Mouse (Mus musculus) forebrain, embryonic 16.5 days (tissue): ENCODE data around the gene Kif20b. TPM values are rescaled to one million over a fixed set of nuclear protein-coding genes. Genes with fewer than 3 reads are reported as not detected.

Source experiments
- ATAC-seq: fragments of 200-750 bp; cut with Nextera tagmentation; 2 replicates; pipeline ENCODE4 v1.8.0; 2017; ENCODE audit warnings: mild to moderate bottlenecking, moderate library complexity
- H3K27ac ChIP-seq: fragments of 300-500 bp; sonication (generic); 2 replicates; pipeline ENCODE4 v1.5.1; 2014; ENCODE audit warnings: low read length, control low read depth
- H3K27me3 ChIP-seq: fragments of 300-500 bp; sonication (generic); replicated peaks from 2 replicates; pipeline ENCODE4 v1.6.1; 2014; ENCODE audit warnings: low read length; ENCODE audit not compliant: control insufficient read depth, insufficient read depth
- H3K36me3 ChIP-seq: fragments of 300-500 bp; sonication (generic); 2 replicates; pipeline ENCODE4 v1.6.1; 2014; ENCODE audit not compliant: control insufficient read depth, insufficient read depth
- H3K4me1 ChIP-seq: fragments of 300-500 bp; sonication (generic); replicated peaks from 2 replicates; pipeline ENCODE4 v1.6.1; 2014; ENCODE audit warnings: low read length; ENCODE audit not compliant: control insufficient read depth, insufficient read depth
- H3K4me2 ChIP-seq: fragments of 300-500 bp; sonication (generic); 2 replicates; pipeline ENCODE4 v1.6.1; 2014; ENCODE audit warnings: mild to moderate bottlenecking, low read length, control low read depth
- H3K4me3 ChIP-seq: fragments of 300-500 bp; sonication (generic); replicated peaks from 2 replicates; pipeline ENCODE4 v1.5.1; 2014; ENCODE audit warnings: mild to moderate bottlenecking, low read length, control low read depth
- H3K9ac ChIP-seq: fragments of 300-500 bp; sonication (generic); replicated peaks from 2 replicates; pipeline ENCODE4 v1.6.1; 2014; ENCODE audit warnings: low read depth, low read length, control low read depth
- H3K9me3 ChIP-seq: fragments of 300-500 bp; sonication (generic); 2 replicates; pipeline ENCODE4 v1.6.1; 2016; ENCODE audit warnings: low read length; ENCODE audit not compliant: control insufficient read depth
- WGBS: fragments of 180-500 bp; shearing (Covaris S2); extraction: QIAGEN DNeasy Blood & Tissue Kit; methylation state at CpG from one replicate; pipeline ENCODE4 v1.1.7; 2014; 5-methylcytosine and 5-hydroxymethylcytosine counted together
- polyA plus RNA-seq: library from polyadenylated mRNA; unstranded; fragments of >200 nt; fragmentation: Nextera tagmentation; extraction: Ambion mirVana; gene quantifications from 2 replicates; pipeline ENCODE4 v1.2.1, GENCODE M21; 2015

Gene Kif20b
- polyA plus RNA-seq, 1 experiment from 2014 or later: 28.9 TPM

DNA sequence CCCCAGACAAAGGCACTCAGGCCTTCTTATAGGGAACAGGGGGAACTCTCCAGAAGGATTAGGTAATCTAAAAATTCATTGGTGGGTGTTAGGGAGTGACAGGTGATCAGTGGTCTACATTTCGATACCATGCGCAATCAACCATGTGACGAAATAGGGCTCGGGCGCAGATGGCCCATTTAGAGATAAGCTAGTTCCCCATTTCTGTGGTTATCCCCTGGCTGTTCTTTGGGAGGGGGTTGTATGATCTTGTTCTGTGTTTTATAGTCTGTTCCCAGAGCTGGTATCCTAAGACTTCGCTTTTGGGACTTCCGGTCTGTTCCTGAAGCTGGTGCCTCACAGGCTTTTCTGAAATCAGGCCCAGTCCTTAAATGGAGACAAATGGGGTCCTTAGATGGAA, 16.7 kb upstream of the Kif20b start:
- Histone ChIP-seq H3K9me3 (no peaks in the 10 kb centered on the region), H3K27ac (no peak overlapping the region), H3K4me1 (0 out of 2 replicates have a peak, but pooled peaks cover 2% of the 10 kb centered on the region), H3K27me3 (no peaks in the 10 kb centered on the region), H3K9ac (no peak overlapping the region), H3K36me3 (no peaks in the 10 kb centered on the region), H3K4me2 (no peak overlapping the region), H3K4me3 (no peak overlapping the region)
- no peak for ATAC-seq
- 94% methylated on average over 7 of the region's 7 CpGs for WGBS

- Histone ChIP-seq H3K27me3 (no peaks in the 10 kb centered on the region), H3K4me2 (no peak overlapping the region), H3K36me3 (no peaks in the 10 kb centered on the region), H3K9me3 (no peaks in the 10 kb centered on the region), H3K4me3 (no peak overlapping the region), H3K27ac (no peak overlapping the region), H3K4me1 (0 out of 2 replicates have a peak, but pooled peaks cover 2% of the 10 kb centered on the region), H3K9ac (no peak overlapping the region)
- WGBS: 88% methylated on average over 5 of the region's 5 CpGs
- no peak for ATAC-seq
Measured at GRCm38 (mm10) chr19:34906772-34907171, 15.4 kb upstream of the Kif20b start.

DNA sequence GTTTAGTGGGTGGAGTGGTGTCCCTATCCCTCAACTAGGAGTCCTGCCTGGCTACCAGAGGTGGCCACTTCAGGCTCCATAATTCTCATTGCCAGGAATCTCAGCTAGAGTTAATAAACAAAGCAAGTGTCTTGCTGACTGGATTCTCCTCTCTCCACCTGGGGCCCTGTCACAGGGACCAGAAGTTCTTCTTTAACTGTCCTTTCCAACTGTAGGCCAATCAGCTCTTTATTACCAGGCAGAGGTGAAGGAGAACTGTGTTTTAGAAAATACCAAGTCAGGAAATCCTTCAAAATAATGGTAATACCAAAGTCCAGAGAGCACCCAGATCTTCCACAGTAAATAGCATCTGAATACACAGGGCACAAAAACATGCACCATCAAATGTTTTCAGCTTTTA, 9.8 kb upstream of the Kif20b start:
- no peak overlapping the region for H3K4me3 ChIP-seq
- H3K9ac ChIP-seq: no peak overlapping the region
- no peak overlapping the region for H3K27ac ChIP-seq
- ATAC-seq: no peak
- no peak overlapping the region for H3K4me2 ChIP-seq
- no peaks in the 10 kb centered on the region for H3K4me1 ChIP-seq
- no peaks in the 10 kb centered on the region for H3K9me3 ChIP-seq
- no peaks in the 10 kb centered on the region for H3K27me3 ChIP-seq
- no peaks in the 10 kb centered on the region for H3K36me3 ChIP-seq

DNA sequence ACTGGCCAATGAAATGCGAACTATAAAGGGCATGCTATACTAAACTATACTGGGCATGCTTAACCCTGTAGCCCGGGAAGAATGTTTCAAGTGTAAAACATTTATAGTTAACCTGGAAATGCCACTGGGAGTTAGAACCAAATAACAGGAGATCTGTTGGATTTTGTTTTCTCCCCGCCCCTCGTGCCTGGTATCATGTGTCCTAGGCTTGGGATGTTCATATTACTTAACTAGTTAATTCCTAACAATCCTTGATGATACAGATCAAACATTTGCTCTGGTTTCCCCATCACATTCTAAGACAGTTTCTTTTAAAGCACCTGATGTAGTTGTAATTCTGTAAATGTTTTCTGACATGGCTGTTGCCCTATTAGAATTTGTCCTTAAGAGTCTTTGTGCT, 2.1 kb upstream of the Kif20b start:
- no peaks in the 10 kb centered on the region for H3K36me3 ChIP-seq
- H3K27ac ChIP-seq: no peak overlapping the region
- H3K9ac ChIP-seq: no peak overlapping the region
- H3K4me1 ChIP-seq: peaks cover 2% of the 10 kb centered on the region; the same call in 1 of the 2 replicates
- WGBS: 93% methylated on average over 4 of the region's 4 CpGs
- no peaks in the 10 kb centered on the region for H3K27me3 ChIP-seq
- no peak overlapping the region for H3K4me2 ChIP-seq
- no peak for ATAC-seq
- H3K9me3 ChIP-seq: no peaks in the 10 kb centered on the region
- H3K4me3 ChIP-seq: no peak overlapping the region

- Histone ChIP-seq H3K9ac (no peak overlapping the region), H3K36me3 (no peaks in the 10 kb centered on the region), H3K4me2 (no peak overlapping the region), H3K9me3 (no peaks in the 10 kb centered on the region), H3K27ac (no peak overlapping the region), H3K4me3 (no peak overlapping the region), H3K4me1 (peaks cover 2% of the 10 kb centered on the region; the same call in 1 of the 2 replicates), H3K27me3 (no peaks in the 10 kb centered on the region)
- no peak for ATAC-seq
- 79% methylated on average over 3 of the region's 3 CpGs for WGBS
Measured at GRCm38 (mm10) chr19:34920531-34920930, 1.6 kb upstream of the Kif20b start.

- 0 out of 2 replicates have a peak, but pooled peaks have one; percentile 1 for ATAC-seq
- H3K9ac ChIP-seq: no peak overlapping the region
- H3K27ac ChIP-seq: peak overlapping the region; percentile 49
- no peaks in the 10 kb centered on the region for H3K36me3 ChIP-seq
- peak overlapping the region; percentile 66 for H3K4me3 ChIP-seq
- H3K9me3 ChIP-seq: no peaks in the 10 kb centered on the region
- WGBS: 10% methylated on average over 7 of the region's 7 CpGs
- peaks cover 2% of the 10 kb centered on the region; the same call in 1 of the 2 replicates for H3K4me1 ChIP-seq
- no peaks in the 10 kb centered on the region for H3K27me3 ChIP-seq
- peak overlapping the region; percentile 69 for H3K4me2 ChIP-seq
Measured at GRCm38 (mm10) chr19:34921253-34921651, 909 bp upstream of the Kif20b start.

- H3K27ac ChIP-seq: no peak overlapping the region
- ATAC-seq: no peak
- H3K27me3 ChIP-seq: no peaks in the 10 kb centered on the region
Measured at GRCm38 (mm10) chr19:34922603-34922963, 422 bp downstream of the Kif20b start.

DNA sequence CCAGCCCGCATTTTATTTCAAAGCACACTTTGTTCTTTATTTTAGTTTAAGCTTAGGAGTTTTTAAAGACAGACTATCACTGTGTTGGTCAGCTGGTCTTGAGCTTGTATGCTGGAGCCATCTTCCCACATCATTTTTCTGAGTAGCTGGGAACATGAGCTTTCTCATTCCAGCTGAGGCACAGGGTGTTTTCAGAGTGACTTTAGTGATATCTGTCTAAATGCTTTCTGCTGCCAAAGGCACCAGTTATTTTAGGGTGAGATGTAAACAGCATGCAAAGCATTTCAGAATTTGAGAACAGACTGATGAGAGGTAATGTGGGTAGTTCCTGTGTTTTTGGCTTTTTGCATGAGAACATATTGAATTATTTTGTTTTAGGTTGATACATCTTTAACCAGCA, 25.0 kb downstream of the Kif20b start:
- Histone ChIP-seq H3K9me3 (no peaks in the 10 kb centered on the region), H3K9ac (no peak overlapping the region), H3K4me1 (no peaks in the 10 kb centered on the region), H3K36me3 (peaks cover 9% of the 10 kb centered on the region; the same call in 1 of the 2 replicates), H3K4me3 (no peak overlapping the region), H3K27me3 (no peaks in the 10 kb centered on the region), H3K27ac (no peak overlapping the region), H3K4me2 (no peak overlapping the region)
- 97% methylated on average over 1 of the region's 1 CpGs for WGBS
- ATAC-seq: no peak

More at GRCm38 (mm10) chr19:34922603-34922963, 422 bp downstream of the Kif20b start:
- Histone ChIP-seq H3K4me3 (peak overlapping the region; percentile 66), H3K9ac (peak overlapping the region; percentile 68), H3K4me2 (peak overlapping the region; percentile 62), H3K9me3 (no peaks in the 10 kb centered on the region), H3K36me3 (no peaks in the 10 kb centered on the region), H3K4me1 (peaks cover 2% of the 10 kb centered on the region; the same call in 1 of the 2 replicates)
- WGBS: under 1% methylated on average over 9 of the region's 9 CpGs

- Histone ChIP-seq H3K9ac (no peak overlapping the region), H3K4me1 (no peaks in the 10 kb centered on the region), H3K9me3 (no peaks in the 10 kb centered on the region), H3K27me3 (no peaks in the 10 kb centered on the region), H3K4me2 (no peak overlapping the region), H3K36me3 (peaks cover 13% of the 10 kb centered on the region; the same call in 1 of the 2 replicates), H3K27ac (no peak overlapping the region), H3K4me3 (no peak overlapping the region)
- no peak for ATAC-seq
- WGBS: 93% methylated on average over 11 of the region's 11 CpGs
Measured at GRCm38 (mm10) chr19:34953842-34954541, 31.8 kb downstream of the Kif20b start.
